Mouse (Mus musculus): ENCODE results near the gene Rab3d.

DNA sequence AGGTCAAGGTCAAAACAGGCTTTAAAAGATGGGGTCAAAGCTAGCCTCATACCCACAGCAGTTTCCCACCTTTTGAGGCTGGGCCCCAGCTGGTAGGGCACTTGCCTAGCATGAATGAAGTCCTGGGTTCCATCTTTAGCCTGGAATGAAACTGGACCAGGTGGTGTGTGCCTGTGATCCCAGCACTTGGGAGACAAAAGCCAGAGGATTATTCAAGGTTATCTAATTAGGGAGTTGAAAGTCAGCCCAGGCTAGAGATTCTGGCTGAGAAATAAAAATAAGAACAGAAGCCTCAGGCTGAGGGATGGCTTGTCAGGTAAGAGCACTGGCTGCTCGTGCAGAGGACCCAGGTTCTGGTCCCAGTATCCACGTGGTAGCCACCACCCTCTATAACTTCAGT lies 14.0 kb upstream of the Rab3d start:
- TF ChIP-seq CTCF (IDR thresholded peaks at IDR 0.05; ENCODE audit: extremely low read depth, insufficient read length, insufficient replicate concordance, low read depth, low read length) (no peak), POLR2A (IDR thresholded peaks at IDR 0.05; ENCODE audit: low read depth, low read length) (no peak)

All from small intestine, adult 2 months (tissue).